Mouse (Mus musculus): ENCODE results near the gene Zfp451.

- TF ChIP-seq CTCF (IDR thresholded peaks at IDR 0.05; ENCODE audit: low read depth, low read length) (no peak), POLR2AphosphoS5 (IDR thresholded peaks at IDR 0.05; ENCODE audit: insufficient replicate concordance, low read depth, low read length) (no peak)
These were observed 32.4 kb upstream of the Zfp451 start for GRCm38 (mm10) chr1:33846807-33847206.
